Mouse (Mus musculus): ENCODE measurements at regions not wholly inside any gene's neighbourhood (a gene's known extent, or its start where the extent isn't known, plus 50 kb on each side); places are given as distances from the start of the nearest gene placed in this dataset.

DNA sequence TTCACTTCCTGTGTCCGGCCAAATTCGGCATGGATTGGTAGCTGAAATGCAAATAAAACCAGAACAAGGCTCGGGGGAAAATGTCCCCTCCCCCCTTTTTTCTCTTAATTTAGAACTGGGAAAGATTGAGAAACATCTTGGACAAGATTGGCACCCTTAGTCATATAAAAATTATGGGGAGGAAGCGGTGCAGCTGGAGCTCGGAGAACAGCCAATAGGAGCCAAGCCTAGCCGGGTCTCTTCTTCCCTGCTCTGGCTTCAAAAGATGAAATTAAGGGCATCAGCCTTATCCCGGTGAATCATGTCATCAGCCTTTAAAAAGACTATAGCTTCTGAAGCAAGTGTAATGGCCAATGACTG is 213.3 kb upstream of the Amigo2 start:
- no peak for DNase-seq (ENCODE audit: inconsistent ontology term)

DNA sequence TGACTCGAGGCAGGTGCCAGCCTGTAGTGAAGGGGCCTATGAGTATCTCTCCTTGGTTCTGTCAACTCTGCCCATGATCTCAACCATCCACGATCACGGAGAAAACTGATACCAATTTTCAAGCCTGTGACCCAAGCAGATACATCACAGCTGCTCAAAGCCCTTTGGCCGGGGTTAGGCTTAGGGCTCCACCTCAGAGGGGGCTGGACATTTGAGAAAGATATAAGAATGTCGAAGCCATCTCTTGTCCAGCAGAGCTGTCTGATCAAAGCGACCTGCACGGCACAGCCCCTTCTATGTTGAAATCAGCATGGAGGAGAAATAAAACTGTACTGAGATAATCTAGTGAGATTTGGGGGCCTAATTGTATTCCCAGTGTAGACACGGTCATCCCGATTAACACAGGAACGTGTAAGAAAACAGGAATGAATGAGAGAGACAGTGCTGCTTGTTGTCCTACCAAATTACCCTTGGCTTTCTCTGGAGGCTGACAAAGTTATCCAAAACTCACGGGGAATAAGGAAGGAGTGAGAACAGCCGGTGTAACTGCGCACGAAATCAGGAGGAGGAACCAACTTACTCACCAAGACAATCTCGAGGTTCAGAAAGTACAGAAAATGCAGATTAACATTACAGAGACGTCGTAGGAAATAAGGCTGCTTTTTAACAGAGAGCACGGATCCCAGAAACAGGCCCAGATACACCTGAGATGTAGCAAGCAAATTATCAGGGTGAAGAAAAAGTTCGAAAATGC is 212.7 kb upstream of the Amigo2 start:
- no peak for DNase-seq (ENCODE audit: inconsistent ontology term)

DNA sequence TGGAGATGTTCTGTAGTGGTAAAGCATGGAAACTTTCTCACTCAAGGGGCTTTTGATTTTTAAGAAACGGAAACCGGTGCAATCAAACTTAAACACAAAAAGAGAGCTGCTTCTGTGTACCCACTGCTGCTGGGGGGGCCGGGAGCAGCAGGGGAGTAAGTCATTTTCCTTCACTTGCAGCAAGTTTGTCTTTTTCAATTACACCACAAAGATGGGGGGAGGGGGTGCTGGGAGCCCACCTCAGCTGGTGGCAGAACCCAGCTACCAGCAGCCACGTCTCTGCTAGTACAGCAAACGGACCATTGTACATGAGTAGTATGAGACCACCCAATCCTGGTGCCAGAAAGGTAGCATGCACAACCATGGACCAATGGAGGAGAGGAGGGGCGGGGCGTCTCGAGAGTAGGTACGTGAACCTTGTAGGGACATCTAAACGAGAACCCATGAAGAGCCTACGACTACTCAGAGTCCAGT is 211.7 kb upstream of the Amigo2 start:
- DNase-seq (ENCODE audit: inconsistent ontology term): no peak

DNA sequence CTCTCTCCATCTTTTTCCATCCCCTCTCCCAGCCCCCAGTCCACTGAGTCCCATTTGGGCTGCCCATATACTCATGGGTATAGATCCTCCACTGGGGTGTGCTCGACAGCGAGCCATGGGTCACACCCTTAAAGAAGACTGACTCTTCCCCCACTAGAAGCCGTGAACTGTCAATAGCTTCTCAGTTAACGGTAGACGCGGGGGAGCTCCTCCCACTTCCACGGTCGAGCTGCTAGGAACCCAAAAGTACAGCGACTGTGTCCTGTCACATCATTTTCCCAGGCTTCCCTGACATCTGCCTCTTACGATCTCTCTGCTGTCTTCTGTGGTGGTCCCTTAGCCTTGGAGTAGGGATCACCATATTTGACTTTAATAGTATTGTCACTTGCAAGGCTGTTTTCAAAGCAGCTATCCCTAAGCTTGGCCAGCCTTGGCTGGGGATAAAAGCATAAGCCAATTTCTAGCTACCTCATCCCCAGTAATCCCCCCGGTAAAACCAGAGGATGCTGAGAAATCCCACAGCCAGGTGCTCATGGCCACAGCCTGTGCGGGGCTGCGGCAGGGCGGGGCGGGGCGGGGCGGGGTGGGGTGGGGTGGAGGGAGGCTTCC is 211.2 kb upstream of the Amigo2 start:
- no peak for DNase-seq (ENCODE audit: inconsistent ontology term)

DNA sequence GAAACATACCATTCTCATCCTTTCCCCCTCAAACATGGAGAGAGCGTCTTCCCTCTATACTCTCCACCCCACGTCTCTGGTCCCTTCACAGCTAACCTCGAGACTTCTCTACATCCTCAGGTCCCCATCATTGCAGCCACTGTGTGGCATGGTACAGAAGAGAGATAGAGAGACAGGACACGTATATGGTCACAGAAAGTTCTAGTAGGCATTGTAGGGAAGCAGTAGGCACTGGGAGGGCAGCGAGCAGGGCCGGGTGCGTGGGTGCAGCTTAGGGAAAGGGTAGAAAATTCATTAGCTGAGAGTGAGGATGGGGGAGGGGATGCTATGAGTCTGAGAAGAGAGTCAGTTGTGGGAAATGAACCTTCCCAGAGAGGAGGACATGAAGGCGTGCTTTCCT is 210.4 kb upstream of the Amigo2 start:
- DNase-seq (ENCODE audit: inconsistent ontology term): no peak

DNA sequence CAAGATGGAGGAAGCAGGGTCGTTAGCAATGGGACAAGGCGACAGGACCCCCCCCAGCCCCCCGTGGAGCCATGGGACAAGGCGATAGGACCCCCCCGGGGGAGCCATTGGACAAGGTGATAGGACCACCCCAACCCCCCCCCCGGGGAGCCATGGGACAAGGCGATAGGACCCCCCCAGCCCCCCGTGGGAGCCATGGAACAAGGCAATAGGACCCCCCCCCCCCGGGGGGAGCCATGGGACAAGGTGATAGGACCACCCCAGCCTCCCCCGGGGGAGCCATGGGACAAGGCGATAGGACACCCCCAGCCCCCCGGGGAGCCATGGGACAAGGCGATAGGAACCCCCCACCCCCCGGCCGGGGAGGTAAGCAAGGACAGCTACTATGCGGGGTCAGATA is 209.9 kb upstream of the Amigo2 start:
- no peak for DNase-seq (ENCODE audit: inconsistent ontology term)

DNA sequence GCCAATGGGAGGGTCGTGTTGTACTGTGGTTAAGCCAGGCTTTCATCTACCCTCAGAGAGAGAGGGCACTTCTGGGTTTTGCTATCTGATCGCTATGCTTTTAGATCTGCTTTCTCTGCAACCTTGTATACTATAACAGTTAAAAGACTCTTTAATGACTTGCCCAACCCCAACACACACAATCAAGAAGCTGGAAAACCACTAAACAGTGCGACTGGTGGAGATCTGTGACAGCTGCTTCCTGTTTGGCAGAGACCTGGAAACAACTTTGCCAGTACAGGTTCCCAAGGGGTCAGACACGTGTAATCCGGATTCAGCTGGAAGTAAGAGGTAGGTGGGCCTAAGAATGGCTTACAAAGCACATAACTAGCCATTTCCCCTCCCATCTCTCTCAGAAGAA is 208.6 kb upstream of the Amigo2 start:
- no peak for DNase-seq (ENCODE audit: inconsistent ontology term)

DNA sequence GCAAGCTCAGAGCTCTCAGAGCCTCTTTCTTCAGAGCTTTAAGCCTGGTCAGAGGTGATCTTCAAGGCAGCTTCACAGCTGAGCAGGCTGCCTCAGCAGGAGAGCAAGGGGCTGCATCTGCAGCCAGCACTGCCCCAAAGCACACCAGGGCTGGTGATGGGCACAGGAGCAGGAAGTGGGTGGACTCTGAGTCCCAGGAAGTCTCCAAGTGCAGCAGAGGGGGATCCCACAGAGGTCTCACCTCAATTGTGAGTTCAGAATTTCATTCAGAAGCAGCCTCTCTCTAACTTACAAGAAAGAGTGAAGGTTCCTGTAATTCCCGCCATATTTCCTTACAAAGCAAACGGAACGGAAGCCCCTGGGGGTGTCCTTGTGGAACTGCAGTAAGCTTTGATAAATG is 202.6 kb upstream of the Amigo2 start:
- DNase-seq (ENCODE audit: inconsistent ontology term): no peak

DNA sequence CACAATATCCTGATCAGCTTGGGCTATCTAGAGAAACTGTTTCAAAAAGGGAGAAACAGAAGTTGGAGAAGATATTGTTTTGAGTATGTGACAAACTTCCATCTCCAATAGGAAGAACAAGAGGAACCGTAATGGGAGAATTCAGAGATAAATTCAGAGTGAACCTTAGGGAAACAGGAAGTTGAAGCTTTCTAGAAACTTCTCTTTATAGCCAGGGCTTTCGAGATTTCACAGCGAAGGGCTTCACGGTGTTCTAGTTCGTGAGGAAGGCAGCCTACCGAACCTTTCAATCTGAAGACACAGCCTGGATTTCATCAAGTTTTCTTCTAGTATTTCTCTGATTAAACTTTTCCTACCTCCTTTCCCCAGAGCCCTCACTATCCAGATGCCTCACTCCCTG is 201.9 kb upstream of the Amigo2 start:
- no peak for DNase-seq (ENCODE audit: inconsistent ontology term)

DNA sequence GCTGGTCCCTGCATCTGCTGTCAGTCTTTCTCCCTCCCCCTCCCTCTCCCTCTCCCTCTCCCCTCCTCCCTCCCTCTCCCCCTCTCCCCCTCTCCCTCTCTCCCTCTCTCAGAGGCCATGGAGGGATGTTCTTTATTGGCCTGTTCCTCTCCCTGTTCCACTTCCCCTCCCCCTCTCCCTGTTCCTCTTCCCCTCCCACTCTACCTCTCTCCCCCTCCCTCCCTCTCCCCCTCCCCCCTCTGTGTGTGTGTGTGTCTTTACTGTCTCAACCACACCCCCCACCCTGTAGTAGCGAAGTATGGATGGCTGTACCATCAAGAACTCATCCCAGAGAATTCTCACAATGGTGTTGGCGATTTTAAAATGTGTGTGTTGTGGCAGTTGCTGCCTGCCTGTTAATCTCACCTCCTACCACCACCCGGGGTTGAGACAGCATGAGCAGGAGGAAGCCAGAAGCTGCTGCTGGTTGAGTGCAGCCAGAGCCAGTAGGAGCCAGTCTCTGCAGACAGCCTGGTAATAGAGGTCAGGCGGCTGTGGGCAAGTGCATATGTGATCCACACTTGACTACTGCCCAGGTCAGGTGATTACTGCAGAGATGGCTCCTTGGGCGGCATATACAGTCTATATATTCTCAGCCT is 201.3 kb upstream of the Amigo2 start:
- no peak for DNase-seq (ENCODE audit: inconsistent ontology term)

DNA sequence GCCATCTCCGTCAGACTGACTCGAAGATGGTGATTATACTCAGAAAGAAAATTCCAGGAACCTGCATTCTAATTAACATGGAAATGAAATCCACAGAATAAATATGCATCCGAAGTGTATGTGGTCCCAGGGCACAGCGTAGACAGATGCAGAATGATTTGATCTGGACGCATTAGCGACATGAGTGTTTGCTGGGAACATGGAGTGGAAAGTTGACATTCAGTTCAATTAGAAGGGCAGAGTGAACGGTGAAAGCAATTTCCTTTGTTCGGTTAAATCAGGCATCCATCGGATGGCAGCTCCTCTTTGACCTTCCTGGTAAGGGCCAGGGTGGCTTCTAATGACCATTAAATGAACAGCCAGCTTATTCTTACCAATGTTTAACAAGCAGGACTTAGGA is 199.1 kb upstream of the Amigo2 start:
- DNase-seq (ENCODE audit: inconsistent ontology term): no peak

DNA sequence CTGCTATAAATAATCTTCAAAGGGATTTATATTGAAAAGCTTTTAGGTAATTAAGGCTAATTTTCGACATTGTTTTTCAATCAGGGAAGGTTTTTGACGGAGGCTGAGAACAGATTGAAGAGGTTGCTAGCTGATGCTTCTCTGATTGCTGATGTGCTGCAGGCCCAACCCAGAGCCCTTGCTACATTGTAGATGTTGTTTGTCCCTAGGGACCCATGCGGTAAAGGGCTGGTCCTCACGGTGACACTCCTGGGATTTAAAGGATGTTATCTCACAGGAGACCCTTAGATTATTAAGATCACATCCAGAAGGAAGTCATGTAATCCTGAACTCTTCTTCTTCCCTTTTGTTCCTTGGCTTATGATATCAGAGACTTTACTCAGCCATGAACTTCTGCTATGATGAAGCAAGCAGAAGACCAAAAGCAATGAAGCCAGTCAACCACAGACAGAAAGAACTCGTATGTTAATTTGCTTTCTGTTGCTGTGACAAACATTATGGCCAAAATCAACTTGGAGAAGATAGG is 191.2 kb upstream of the Amigo2 start:
- no peak for DNase-seq (ENCODE audit: inconsistent ontology term)
